Mouse (Mus musculus): Measurements from ENCODE around the gene Mfsd13b. TPM values are rescaled to one million over a fixed set of nuclear protein-coding genes. Genes with fewer than 3 reads are reported as not detected.

The Mfsd13b gene
- polyA plus RNA-seq (2015; fragmentation: Nextera tagmentation; extraction: Ambion mirVana), result 0.11 and 0.50 TPM in 2 replicates

DNA sequence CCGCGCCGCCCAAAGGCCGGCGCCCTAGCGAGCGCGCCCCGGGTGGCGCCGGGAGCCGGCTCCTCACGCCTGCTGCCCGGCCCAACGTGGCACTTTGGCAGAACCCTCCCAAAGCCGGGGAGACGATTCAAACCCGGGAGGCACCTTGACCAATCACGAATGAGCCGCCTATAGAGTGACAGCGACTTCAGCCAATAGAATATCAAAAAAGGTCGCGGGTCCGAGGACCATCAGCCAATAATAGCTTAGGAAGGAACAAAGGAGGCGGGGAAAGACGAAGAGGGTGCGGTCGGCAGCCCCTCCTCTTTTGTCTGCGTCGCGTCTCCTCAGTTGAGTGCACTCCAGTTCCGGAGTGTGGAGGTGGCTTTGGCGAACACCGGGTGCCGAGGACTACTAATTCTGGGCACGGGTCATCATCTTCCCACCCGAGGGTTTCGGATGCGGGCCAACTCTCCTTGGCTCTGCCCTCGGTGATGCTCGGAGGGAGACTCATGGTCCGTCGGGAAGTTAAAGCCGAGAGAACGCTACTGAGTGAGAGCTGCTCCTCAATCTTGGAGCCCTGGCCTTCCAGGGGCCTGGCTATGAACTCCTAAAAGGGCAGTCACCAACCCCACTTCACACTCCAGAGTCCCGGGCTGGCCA is at the start of gene Mfsd13b, which contains the start of gene Cdr2:
Mfsd13b (plus strand) TSS at position 310 of the 642 bp plus-strand sequence.
Cdr2 (minus strand) TSS at position 113 of the 642 bp plus-strand sequence.
- H3K36me3 ChIP-seq (ENCODE audit: control insufficient read depth, insufficient read depth), result no peaks in the 10 kb centered on the region
- peak within 1 kb of the TSS; percentile 61 for H3K27ac ChIP-seq (ENCODE audit: low read length)
- no peaks in the 10 kb centered on the region for H3K27me3 ChIP-seq (ENCODE audit: control insufficient read depth, insufficient read depth, low read length)
- peak within 1 kb of the TSS; percentile 82 for H3K9ac ChIP-seq (ENCODE audit: low read length)
- H3K4me2 ChIP-seq (ENCODE audit: low read depth, low read length), result peak within 1 kb of the TSS; percentile 84
- peak within 1 kb of the TSS; percentile 80 for H3K4me3 ChIP-seq (ENCODE audit: low read length)
- ATAC-seq (replicated peaks; ENCODE audit: extremely low read depth, insufficient read depth, low FRiP score), result peak; percentile 97
- H3K9me3 ChIP-seq (replicated peaks; ENCODE audit: control insufficient read depth, low read length), result no peaks in the 10 kb centered on the region
- under 1% methylated on average over 45 of the region's 46 CpGs for whole genome bisulfite sequencing
- peaks cover 4% of the 10 kb centered on the region for H3K4me1 ChIP-seq (ENCODE audit: control insufficient read depth, insufficient read depth, low read length)

DNA sequence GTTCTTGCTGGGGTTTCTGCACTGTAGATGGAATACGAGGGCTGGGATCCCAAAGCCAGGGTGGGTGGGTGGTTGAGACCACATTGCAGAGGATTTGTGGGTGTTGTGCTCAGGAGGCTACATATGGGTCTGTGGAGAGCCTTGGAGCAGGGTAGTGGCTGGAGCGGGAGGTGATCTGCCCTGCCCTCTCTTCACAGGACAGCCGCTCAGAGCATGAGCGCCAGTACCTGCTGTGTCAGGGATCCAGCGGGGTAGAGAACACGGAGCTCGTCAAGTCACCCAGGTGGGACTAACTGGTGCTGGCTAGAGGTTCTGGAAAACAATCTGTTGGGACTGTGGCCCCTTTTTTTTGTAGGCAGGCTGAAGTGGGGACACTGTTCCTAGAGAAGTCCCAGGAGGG is 49.2 kb upstream of the Mfsd13b start:
- Histone ChIP-seq H3K4me2 (ENCODE audit: low read depth, low read length) (no peak overlapping the region), H3K9me3 (replicated peaks; ENCODE audit: control insufficient read depth, low read length) (no peaks in the 10 kb centered on the region), H3K27ac (ENCODE audit: low read length) (no peak overlapping the region), H3K27me3 (ENCODE audit: control insufficient read depth, insufficient read depth, low read length) (no peaks in the 10 kb centered on the region), H3K4me3 (ENCODE audit: low read length) (no peak overlapping the region), H3K4me1 (ENCODE audit: control insufficient read depth, insufficient read depth, low read length) (no peaks in the 10 kb centered on the region), H3K9ac (ENCODE audit: low read length) (no peak overlapping the region), H3K36me3 (ENCODE audit: control insufficient read depth, insufficient read depth) (peaks cover 53% of the 10 kb centered on the region)
- WGBS, result 93% methylated on average over 7 of the region's 7 CpGs
- ATAC-seq (replicated peaks; ENCODE audit: extremely low read depth, insufficient read depth, low FRiP score), result no peak

DNA sequence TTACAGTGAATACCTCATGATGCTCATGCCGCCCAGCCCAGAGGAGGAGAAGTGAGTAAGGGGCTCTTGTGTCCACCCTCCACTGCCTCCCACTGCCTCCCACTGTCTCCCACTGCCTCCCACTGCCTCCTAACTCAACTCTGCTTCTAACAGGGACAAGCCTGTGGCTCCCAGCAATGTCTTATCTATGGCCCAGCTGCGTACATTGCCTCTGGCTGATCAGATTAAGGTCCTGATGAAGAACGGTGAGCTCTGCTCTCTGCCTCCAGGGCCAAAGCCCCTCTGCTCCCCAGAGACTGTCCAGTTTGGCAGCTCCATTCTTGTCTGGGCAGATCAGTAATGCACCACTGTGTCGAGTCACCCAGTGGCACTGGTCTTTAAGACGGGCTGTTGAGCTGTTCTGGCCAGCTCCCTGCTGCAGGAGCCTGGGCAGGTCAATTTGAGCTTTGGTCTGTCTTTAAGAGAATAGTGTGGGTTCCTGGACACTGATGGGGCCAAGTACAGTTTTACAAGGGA is 48.6 kb upstream of the Mfsd13b start:
- 81% methylated on average over 5 of the region's 5 CpGs for WGBS
- Histone ChIP-seq H3K27me3 (ENCODE audit: control insufficient read depth, insufficient read depth, low read length) (no peaks in the 10 kb centered on the region), H3K9ac (ENCODE audit: low read length) (no peak overlapping the region), H3K36me3 (ENCODE audit: control insufficient read depth, insufficient read depth) (peaks cover 53% of the 10 kb centered on the region), H3K27ac (ENCODE audit: low read length) (no peak overlapping the region), H3K4me3 (ENCODE audit: low read length) (no peak overlapping the region), H3K4me2 (ENCODE audit: low read depth, low read length) (no peak overlapping the region), H3K9me3 (replicated peaks; ENCODE audit: control insufficient read depth, low read length) (no peaks in the 10 kb centered on the region), H3K4me1 (ENCODE audit: control insufficient read depth, insufficient read depth, low read length) (no peaks in the 10 kb centered on the region)
- 0 out of 2 replicates have a peak, but pooled peaks have one; percentile 38 for ATAC-seq (replicated peaks; ENCODE audit: extremely low read depth, insufficient read depth, low FRiP score)

DNA sequence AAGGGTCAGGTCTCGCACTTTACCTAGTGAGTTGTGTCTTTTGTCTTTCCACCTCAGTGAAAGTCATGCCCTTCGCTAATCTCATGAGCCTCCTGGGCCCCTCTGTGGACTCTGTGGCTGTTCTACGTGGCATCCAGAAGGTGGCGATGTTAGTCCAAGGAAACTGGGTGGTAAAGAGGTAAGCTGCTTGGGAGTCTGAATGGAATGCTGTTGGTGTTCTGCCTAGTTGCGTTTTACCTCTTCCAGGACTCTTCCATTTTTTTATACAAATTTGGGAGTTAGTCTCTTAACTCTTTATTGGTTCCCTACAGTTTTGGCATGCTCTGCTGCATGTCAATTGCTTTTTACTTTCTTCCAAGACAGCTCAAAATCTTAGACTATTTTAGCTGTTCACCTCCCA is 47.6 kb upstream of the Mfsd13b start:
- 34% methylated on average over 5 of the region's 5 CpGs for WGBS
- Histone ChIP-seq H3K9me3 (replicated peaks; ENCODE audit: control insufficient read depth, low read length) (no peaks in the 10 kb centered on the region), H3K4me2 (ENCODE audit: low read depth, low read length) (no peak overlapping the region), H3K36me3 (ENCODE audit: control insufficient read depth, insufficient read depth) (peaks cover 53% of the 10 kb centered on the region), H3K4me1 (ENCODE audit: control insufficient read depth, insufficient read depth, low read length) (no peaks in the 10 kb centered on the region), H3K4me3 (ENCODE audit: low read length) (no peak overlapping the region), H3K27ac (ENCODE audit: low read length) (no peak overlapping the region), H3K27me3 (ENCODE audit: control insufficient read depth, insufficient read depth, low read length) (no peaks in the 10 kb centered on the region), H3K9ac (ENCODE audit: low read length) (no peak overlapping the region)
- ATAC-seq (replicated peaks; ENCODE audit: extremely low read depth, insufficient read depth, low FRiP score), result no peak; the same call in 1 of the 2 replicates

DNA sequence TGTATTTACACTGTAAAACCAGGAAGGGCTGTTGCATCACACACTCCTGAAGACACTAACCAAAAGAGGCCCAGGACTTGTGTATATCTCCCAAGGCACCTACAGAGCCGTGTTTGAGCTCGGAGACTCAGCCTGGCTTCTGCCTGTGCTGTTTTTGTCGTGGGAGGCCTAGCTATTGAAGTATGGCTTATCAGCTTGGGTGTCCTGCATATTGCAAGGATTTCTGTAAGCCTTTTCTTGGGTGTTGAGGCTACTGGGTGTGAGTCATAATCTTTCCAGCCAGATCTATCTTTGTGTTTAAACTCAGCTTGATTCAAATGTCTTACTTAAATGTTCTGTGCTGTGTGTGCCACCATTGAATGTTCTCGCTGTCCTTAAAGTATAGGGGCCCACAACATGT is 45.8 kb upstream of the Mfsd13b start:
- H3K9me3 ChIP-seq (replicated peaks; ENCODE audit: control insufficient read depth, low read length), result no peaks in the 10 kb centered on the region
- no peaks in the 10 kb centered on the region for H3K4me1 ChIP-seq (ENCODE audit: control insufficient read depth, insufficient read depth, low read length)
- no peak overlapping the region for H3K4me3 ChIP-seq (ENCODE audit: low read length)
- no peak overlapping the region for H3K27ac ChIP-seq (ENCODE audit: low read length)
- H3K9ac ChIP-seq (ENCODE audit: low read length), result no peak overlapping the region
- H3K4me2 ChIP-seq (ENCODE audit: low read depth, low read length), result no peak overlapping the region
- WGBS, result 78% methylated on average over 4 of the region's 4 CpGs
- H3K36me3 ChIP-seq (ENCODE audit: control insufficient read depth, insufficient read depth), result peaks cover 60% of the 10 kb centered on the region
- no peaks in the 10 kb centered on the region for H3K27me3 ChIP-seq (ENCODE audit: control insufficient read depth, insufficient read depth, low read length)
- ATAC-seq (replicated peaks; ENCODE audit: extremely low read depth, insufficient read depth, low FRiP score), result no peak

DNA sequence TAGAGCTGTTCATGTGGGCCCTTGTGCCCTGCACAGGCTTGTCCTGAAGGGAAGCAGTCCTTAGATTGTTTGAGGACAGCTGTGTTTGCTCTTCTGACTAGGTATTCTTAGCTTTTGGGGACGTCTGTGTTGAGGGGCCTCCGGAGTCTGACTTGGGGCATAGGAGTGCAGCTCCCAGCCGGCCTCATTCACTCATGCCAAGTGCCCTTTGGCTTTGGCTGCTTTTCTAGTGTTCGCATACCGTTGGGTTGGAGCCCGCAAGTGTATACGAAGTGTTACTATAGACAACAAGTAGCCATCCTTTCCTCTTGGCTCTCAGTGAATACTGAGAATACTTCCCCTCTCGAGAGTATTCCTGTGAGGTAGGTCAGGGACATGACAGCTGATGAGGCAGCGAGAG is 44.1 kb upstream of the Mfsd13b start:
- no peaks in the 10 kb centered on the region for H3K27me3 ChIP-seq (ENCODE audit: control insufficient read depth, insufficient read depth, low read length)
- H3K9ac ChIP-seq (ENCODE audit: low read length), result no peak overlapping the region
- H3K4me1 ChIP-seq (ENCODE audit: control insufficient read depth, insufficient read depth, low read length), result no peaks in the 10 kb centered on the region
- no peak overlapping the region for H3K4me3 ChIP-seq (ENCODE audit: low read length)
- H3K27ac ChIP-seq (ENCODE audit: low read length), result no peak overlapping the region
- no peaks in the 10 kb centered on the region for H3K9me3 ChIP-seq (replicated peaks; ENCODE audit: control insufficient read depth, low read length)
- 88% methylated on average over 9 of the region's 9 CpGs for whole genome bisulfite sequencing
- peaks cover 68% of the 10 kb centered on the region for H3K36me3 ChIP-seq (ENCODE audit: control insufficient read depth, insufficient read depth)
- ATAC-seq (replicated peaks; ENCODE audit: extremely low read depth, insufficient read depth, low FRiP score), result no peak
- H3K4me2 ChIP-seq (ENCODE audit: low read depth, low read length), result no peak overlapping the region

DNA sequence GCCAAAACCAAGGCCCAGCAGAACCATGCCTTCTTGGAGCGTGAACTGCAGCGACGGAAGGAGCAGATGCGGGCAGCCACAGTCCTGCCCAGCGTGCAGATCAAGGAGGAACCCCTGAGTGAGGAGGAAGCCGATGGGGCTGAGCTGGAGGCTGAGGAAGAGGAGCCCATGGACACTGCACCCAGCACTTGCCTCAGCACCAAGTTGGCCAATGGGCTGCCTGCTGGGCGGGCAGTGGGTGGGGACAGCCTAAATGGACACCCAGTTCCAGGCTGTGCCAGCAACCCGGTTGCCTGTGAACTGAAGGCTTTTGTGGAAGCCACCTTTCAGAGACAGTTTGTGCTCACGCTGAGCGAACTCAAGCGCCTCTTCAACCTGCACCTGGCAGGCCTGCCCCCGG is 42.0 kb upstream of the Mfsd13b start:
- WGBS, result 90% methylated on average over 12 of the region's 12 CpGs
- H3K4me3 ChIP-seq (ENCODE audit: low read length), result no peak overlapping the region
- peaks cover 65% of the 10 kb centered on the region for H3K36me3 ChIP-seq (ENCODE audit: control insufficient read depth, insufficient read depth)
- no peak overlapping the region for H3K27ac ChIP-seq (ENCODE audit: low read length)
- no peaks in the 10 kb centered on the region for H3K27me3 ChIP-seq (ENCODE audit: control insufficient read depth, insufficient read depth, low read length)
- no peak overlapping the region for H3K4me2 ChIP-seq (ENCODE audit: low read depth, low read length)
- H3K9me3 ChIP-seq (replicated peaks; ENCODE audit: control insufficient read depth, low read length), result no peaks in the 10 kb centered on the region
- no peak for ATAC-seq (replicated peaks; ENCODE audit: extremely low read depth, insufficient read depth, low FRiP score)
- no peak overlapping the region for H3K9ac ChIP-seq (ENCODE audit: low read length)
- no peaks in the 10 kb centered on the region for H3K4me1 ChIP-seq (ENCODE audit: control insufficient read depth, insufficient read depth, low read length)

DNA sequence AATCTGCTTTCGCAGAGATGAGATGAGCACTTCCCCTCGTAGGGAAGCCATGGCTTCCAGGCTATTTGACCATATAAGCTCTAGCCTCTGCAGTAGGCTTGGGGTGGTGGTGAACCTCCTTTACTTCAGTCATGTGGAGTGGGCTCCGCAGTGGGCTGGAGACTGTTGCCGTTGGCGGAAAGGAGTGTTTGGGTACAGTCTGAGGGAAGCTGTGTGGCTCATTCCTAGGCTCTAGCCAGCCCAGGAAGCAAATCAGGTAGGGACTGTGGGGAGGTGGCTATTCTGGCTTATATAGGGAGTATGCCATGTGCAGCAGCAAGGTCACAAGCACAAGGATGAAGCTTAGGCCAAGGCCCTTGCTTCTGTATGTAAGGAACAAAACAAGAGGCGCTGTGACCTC is 41.1 kb upstream of the Mfsd13b start:
- no peak overlapping the region for H3K4me2 ChIP-seq (ENCODE audit: low read depth, low read length)
- 89% methylated on average over 6 of the region's 6 CpGs for WGBS
- peaks cover 65% of the 10 kb centered on the region for H3K36me3 ChIP-seq (ENCODE audit: control insufficient read depth, insufficient read depth)
- ATAC-seq (replicated peaks; ENCODE audit: extremely low read depth, insufficient read depth, low FRiP score), result no peak
- no peak overlapping the region for H3K9ac ChIP-seq (ENCODE audit: low read length)
- H3K4me3 ChIP-seq (ENCODE audit: low read length), result no peak overlapping the region
- no peaks in the 10 kb centered on the region for H3K9me3 ChIP-seq (replicated peaks; ENCODE audit: control insufficient read depth, low read length)
- no peaks in the 10 kb centered on the region for H3K27me3 ChIP-seq (ENCODE audit: control insufficient read depth, insufficient read depth, low read length)
- H3K27ac ChIP-seq (ENCODE audit: low read length), result no peak overlapping the region
- no peaks in the 10 kb centered on the region for H3K4me1 ChIP-seq (ENCODE audit: control insufficient read depth, insufficient read depth, low read length)

DNA sequence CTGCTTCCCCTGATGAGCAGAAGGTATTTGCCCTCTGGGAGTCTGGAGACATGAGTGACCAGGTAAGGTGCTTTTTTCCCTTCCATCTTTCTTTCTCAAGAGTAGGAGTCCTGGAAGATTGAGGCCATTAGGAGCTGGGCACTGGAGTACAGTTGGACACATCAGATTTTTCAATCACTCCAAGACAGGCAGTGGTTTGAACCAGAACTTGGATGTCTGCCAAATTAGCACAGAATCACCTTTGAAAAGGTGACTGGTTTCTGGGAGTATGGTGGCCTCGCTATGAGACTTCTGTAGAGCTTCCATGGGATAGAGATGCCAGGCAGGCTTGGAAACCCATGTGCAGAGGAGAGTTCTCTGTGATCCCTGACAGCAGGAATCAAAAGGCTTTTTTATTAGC is 39.8 kb upstream of the Mfsd13b start:
- H3K9ac ChIP-seq (ENCODE audit: low read length), result no peak overlapping the region
- no peaks in the 10 kb centered on the region for H3K4me1 ChIP-seq (ENCODE audit: control insufficient read depth, insufficient read depth, low read length)
- no peak overlapping the region for H3K4me3 ChIP-seq (ENCODE audit: low read length)
- no peak for ATAC-seq (replicated peaks; ENCODE audit: extremely low read depth, insufficient read depth, low FRiP score)
- H3K9me3 ChIP-seq (replicated peaks; ENCODE audit: control insufficient read depth, low read length), result no peaks in the 10 kb centered on the region
- WGBS, result 85% methylated on average over 1 of the region's 1 CpGs
- peaks cover 57% of the 10 kb centered on the region for H3K36me3 ChIP-seq (ENCODE audit: control insufficient read depth, insufficient read depth)
- H3K4me2 ChIP-seq (ENCODE audit: low read depth, low read length), result no peak overlapping the region
- H3K27ac ChIP-seq (ENCODE audit: low read length), result no peak overlapping the region
- H3K27me3 ChIP-seq (ENCODE audit: control insufficient read depth, insufficient read depth, low read length), result no peaks in the 10 kb centered on the region

Data from heart, embryonic 16.5 days (tissue).